Mouse (Mus musculus) liver, adult 2 months (tissue): ENCODE measurements around the gene Gpr143.

ENCODE experiments used
- CTCF ChIP-seq: fragments of 200-500 bp; IDR thresholded peaks from 2 replicates; pipeline ENCODE4 v1.5.1; 2011; ENCODE audit warnings: low read depth, low read length, control low read depth
- POLR2A ChIP-seq: fragments of 200-500 bp; IDR thresholded peaks from 2 replicates; pipeline ENCODE4 v1.6.1; 2011; ENCODE audit warnings: low read length, control low read depth; ENCODE audit not compliant: insufficient read depth; ENCODE audit errors: extremely low read depth

DNA sequence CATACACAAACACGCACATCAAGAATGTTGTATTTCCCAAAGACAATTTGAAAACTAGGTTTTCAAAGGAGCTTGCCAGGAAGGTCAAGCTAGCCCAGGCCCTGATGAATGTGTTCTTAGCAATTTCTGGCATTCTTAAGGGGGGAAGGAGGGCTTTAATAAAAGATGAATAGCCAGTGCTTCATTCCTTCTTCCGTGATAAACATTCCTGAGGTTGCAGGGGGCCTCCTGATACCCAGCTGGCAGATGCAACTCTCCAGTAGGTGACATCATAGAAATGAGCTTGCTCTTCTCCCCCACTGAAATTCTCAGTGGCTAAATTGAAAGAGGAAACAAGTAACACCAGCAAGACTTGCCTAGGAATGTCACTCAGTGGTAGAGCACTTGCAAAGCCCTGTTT lies 17.6 kb upstream of the Gpr143 start:
- no peak for TF ChIP-seq CTCF
- no peak for TF ChIP-seq POLR2A
